Mouse (Mus musculus): ENCODE results near the gene Pikfyve. TPM values are rescaled to one million over a fixed set of nuclear protein-coding genes. Genes with fewer than 3 reads are reported as not detected.
A peak's percentile ranks its signal among the peaks of the same experiment; 100 is the strongest.

The Pikfyve gene
- polyA plus RNA-seq, 1 experiment from 2014 or later: 9.5 TPM

- WGBS: 95% methylated on average over 1 of the region's 1 CpGs
- Histone ChIP-seq H3K9ac (ENCODE audit: low read length) (no peak overlapping the region), H3K27me3 (ENCODE audit: control insufficient read depth, insufficient read depth, low read length) (no peaks in the 10 kb centered on the region), H3K4me2 (ENCODE audit: low read length) (no peak overlapping the region), H3K27ac (replicated peaks in 1 of 2; ENCODE audit: control insufficient read depth in 1 of 2, insufficient read depth in 1 of 2, low read depth in 2 of 2, low read length in 2 of 2) (no peak overlapping the region), H3K36me3 (ENCODE audit: control insufficient read depth, insufficient read depth, low read length) (peaks cover 35% of the 10 kb centered on the region), H3K4me1 (ENCODE audit: control insufficient read depth in 2 of 2, insufficient read depth in 2 of 2, low read length in 2 of 2) (no peaks in the 10 kb centered on the region), H3K9me3 (ENCODE audit: control insufficient read depth, low read length) (no peaks in the 10 kb centered on the region), H3K4me3 (ENCODE audit: control insufficient read depth in 1 of 2, insufficient read depth in 1 of 2, low read depth in 1 of 2, low read length in 2 of 2) (no peak overlapping the region)
- ATAC-seq (ENCODE audit: insufficient number of reproducible peaks, insufficient read depth, low FRiP score, low read depth): no peak
Observed at GRCm38 (mm10) chr1:65245637-65246036, 59.2 kb downstream of the Pikfyve start.

GRCm38 (mm10) chr1:65280461-65280860 lies 94.0 kb downstream of the Pikfyve start:
- no peaks in the 10 kb centered on the region for H3K9me3 ChIP-seq (ENCODE audit: control insufficient read depth, low read length)
- 92% methylated on average over 3 of the region's 3 CpGs for WGBS
- no peak overlapping the region for H3K9ac ChIP-seq (ENCODE audit: low read length)
- no peak overlapping the region for H3K27ac ChIP-seq (replicated peaks in 1 of 2; ENCODE audit: control insufficient read depth in 1 of 2, insufficient read depth in 1 of 2, low read depth in 2 of 2, low read length in 2 of 2)
- ATAC-seq (ENCODE audit: insufficient number of reproducible peaks, insufficient read depth, low FRiP score, low read depth): no peak
- H3K27me3 ChIP-seq (ENCODE audit: control insufficient read depth, insufficient read depth, low read length): no peaks in the 10 kb centered on the region
- no peak overlapping the region for H3K4me2 ChIP-seq (ENCODE audit: low read length)
- no peak overlapping the region for H3K4me3 ChIP-seq (ENCODE audit: control insufficient read depth in 1 of 2, insufficient read depth in 1 of 2, low read depth in 1 of 2, low read length in 2 of 2)
- H3K4me1 ChIP-seq (ENCODE audit: control insufficient read depth in 2 of 2, insufficient read depth in 2 of 2, low read length in 2 of 2): no peaks in the 10 kb centered on the region
- peaks cover 3% of the 10 kb centered on the region; the same call in 1 of the 2 replicates for H3K36me3 ChIP-seq (ENCODE audit: control insufficient read depth, insufficient read depth, low read length)

- Histone ChIP-seq H3K27ac (replicated peaks in 1 of 2; ENCODE audit: control insufficient read depth in 1 of 2, insufficient read depth in 1 of 2, low read depth in 2 of 2, low read length in 2 of 2) (0 out of 4 replicates have a peak within 1 kb of the TSS, but pooled peaks of 1 of the 2 experiments have one; percentile 24), H3K27me3 (ENCODE audit: control insufficient read depth, insufficient read depth, low read length) (no peaks in the 10 kb centered on the region), H3K36me3 (ENCODE audit: control insufficient read depth, insufficient read depth, low read length) (no peaks in the 10 kb centered on the region), H3K9ac (ENCODE audit: low read length) (no peak within 1 kb of the TSS), H3K4me2 (ENCODE audit: low read length) (no peak within 1 kb of the TSS), H3K4me3 (ENCODE audit: control insufficient read depth in 1 of 2, insufficient read depth in 1 of 2, low read depth in 1 of 2, low read length in 2 of 2) (no peak within 1 kb of the TSS), H3K9me3 (ENCODE audit: control insufficient read depth, low read length) (no peaks in the 10 kb centered on the region), H3K4me1 (ENCODE audit: control insufficient read depth in 2 of 2, insufficient read depth in 2 of 2, low read length in 2 of 2) (no peaks in the 10 kb centered on the region)
- ATAC-seq (ENCODE audit: insufficient number of reproducible peaks, insufficient read depth, low FRiP score, low read depth): no peak
- WGBS: 76% methylated on average over 6 of the region's 6 CpGs
Observed at GRCm38 (mm10) chr1:65281756-65282155, 95.3 kb downstream of the Pikfyve start, which contains the start of gene Pth2r. Gene Pth2r, plus strand, starts transcription at chr1:65282056.

GRCm38 (mm10) chr1:65282766-65283165 lies 96.3 kb downstream of the Pikfyve start:
- H3K27me3 ChIP-seq (ENCODE audit: control insufficient read depth, insufficient read depth, low read length): no peaks in the 10 kb centered on the region
- 14% methylated on average over 6 of the region's 6 CpGs for WGBS
- no peak overlapping the region for H3K27ac ChIP-seq (replicated peaks in 1 of 2; ENCODE audit: control insufficient read depth in 1 of 2, insufficient read depth in 1 of 2, low read depth in 2 of 2, low read length in 2 of 2)
- ATAC-seq (ENCODE audit: insufficient number of reproducible peaks, insufficient read depth, low FRiP score, low read depth): no peak
- no peak overlapping the region for H3K9ac ChIP-seq (ENCODE audit: low read length)
- no peak overlapping the region for H3K4me2 ChIP-seq (ENCODE audit: low read length)
- H3K36me3 ChIP-seq (ENCODE audit: control insufficient read depth, insufficient read depth, low read length): no peaks in the 10 kb centered on the region
- H3K4me1 ChIP-seq (ENCODE audit: control insufficient read depth in 2 of 2, insufficient read depth in 2 of 2, low read length in 2 of 2): no peaks in the 10 kb centered on the region
- H3K9me3 ChIP-seq (ENCODE audit: control insufficient read depth, low read length): no peaks in the 10 kb centered on the region
- H3K4me3 ChIP-seq (ENCODE audit: control insufficient read depth in 1 of 2, insufficient read depth in 1 of 2, low read depth in 1 of 2, low read length in 2 of 2): no peak overlapping the region

- Histone ChIP-seq H3K27ac (replicated peaks in 1 of 2; ENCODE audit: control insufficient read depth in 1 of 2, insufficient read depth in 1 of 2, low read depth in 2 of 2, low read length in 2 of 2) (no peak overlapping the region), H3K9me3 (ENCODE audit: control insufficient read depth, low read length) (no peaks in the 10 kb centered on the region), H3K9ac (ENCODE audit: low read length) (no peak overlapping the region), H3K4me3 (ENCODE audit: control insufficient read depth in 1 of 2, insufficient read depth in 1 of 2, low read depth in 1 of 2, low read length in 2 of 2) (no peak overlapping the region), H3K27me3 (ENCODE audit: control insufficient read depth, insufficient read depth, low read length) (peaks cover 18% of the 10 kb centered on the region; the same call in 1 of the 2 replicates), H3K36me3 (ENCODE audit: control insufficient read depth, insufficient read depth, low read length) (no peaks in the 10 kb centered on the region), H3K4me2 (ENCODE audit: low read length) (no peak overlapping the region), H3K4me1 (ENCODE audit: control insufficient read depth in 2 of 2, insufficient read depth in 2 of 2, low read length in 2 of 2) (no peaks in the 10 kb centered on the region; a peak in 2 of 4 replicates)
- ATAC-seq (ENCODE audit: insufficient number of reproducible peaks, insufficient read depth, low FRiP score, low read depth): no peak
- 75% methylated on average over 3 of the region's 3 CpGs for WGBS
Observed at GRCm38 (mm10) chr1:65308476-65308875, 122.0 kb downstream of the Pikfyve start.

- no peaks in the 10 kb centered on the region for H3K36me3 ChIP-seq (ENCODE audit: control insufficient read depth, insufficient read depth, low read length)
- H3K4me3 ChIP-seq (ENCODE audit: control insufficient read depth in 1 of 2, insufficient read depth in 1 of 2, low read depth in 1 of 2, low read length in 2 of 2): peak overlapping the region; percentile 30 to 34
- no peaks in the 10 kb centered on the region; a peak in 2 of 4 replicates for H3K4me1 ChIP-seq (ENCODE audit: control insufficient read depth in 2 of 2, insufficient read depth in 2 of 2, low read length in 2 of 2)
- no peaks in the 10 kb centered on the region for H3K9me3 ChIP-seq (ENCODE audit: control insufficient read depth, low read length)
- peak overlapping the region; percentile 65 for H3K4me2 ChIP-seq (ENCODE audit: low read length)
- H3K27me3 ChIP-seq (ENCODE audit: control insufficient read depth, insufficient read depth, low read length): peaks cover 18% of the 10 kb centered on the region; the same call in 1 of the 2 replicates
- H3K27ac ChIP-seq (replicated peaks in 1 of 2; ENCODE audit: control insufficient read depth in 1 of 2, insufficient read depth in 1 of 2, low read depth in 2 of 2, low read length in 2 of 2): no peak overlapping the region
- 2% methylated on average over 29 of the region's 29 CpGs for WGBS
- no peak for ATAC-seq (ENCODE audit: insufficient number of reproducible peaks, insufficient read depth, low FRiP score, low read depth)
- H3K9ac ChIP-seq (ENCODE audit: low read length): peak overlapping the region; percentile 44
Observed at GRCm38 (mm10) chr1:65311214-65311933, 124.9 kb downstream of the Pikfyve start.

GRCm38 (mm10) chr1:65312118-65312517 lies 125.6 kb downstream of the Pikfyve start:
- Histone ChIP-seq H3K9me3 (ENCODE audit: control insufficient read depth, low read length) (no peaks in the 10 kb centered on the region), H3K9ac (ENCODE audit: low read length) (no peak overlapping the region), H3K27me3 (ENCODE audit: control insufficient read depth, insufficient read depth, low read length) (peaks cover 18% of the 10 kb centered on the region; the same call in 1 of the 2 replicates), H3K4me1 (ENCODE audit: control insufficient read depth in 2 of 2, insufficient read depth in 2 of 2, low read length in 2 of 2) (no peaks in the 10 kb centered on the region; a peak in 2 of 4 replicates), H3K4me2 (ENCODE audit: low read length) (peak overlapping the region; percentile 65), H3K36me3 (ENCODE audit: control insufficient read depth, insufficient read depth, low read length) (no peaks in the 10 kb centered on the region), H3K27ac (replicated peaks in 1 of 2; ENCODE audit: control insufficient read depth in 1 of 2, insufficient read depth in 1 of 2, low read depth in 2 of 2, low read length in 2 of 2) (no peak overlapping the region), H3K4me3 (ENCODE audit: control insufficient read depth in 1 of 2, insufficient read depth in 1 of 2, low read depth in 1 of 2, low read length in 2 of 2) (peak overlapping the region in 1 of 2 experiments; percentile 30; a peak in 2 of 4 replicates)
- ATAC-seq (ENCODE audit: insufficient number of reproducible peaks, insufficient read depth, low FRiP score, low read depth): no peak
- 13% methylated on average over 7 of the region's 7 CpGs for WGBS
